Mouse (Mus musculus): ENCODE measurements around the gene Slc51a.

GRCm38 (mm10) chr16:32456761-32457160, 30.9 kb downstream of the Slc51a start:
- TF ChIP-seq POLR2A (IDR thresholded peaks at IDR 0.05; ENCODE audit: borderline replicate concordance, extremely low read depth, insufficient read depth, insufficient read length, poor library complexity, severe bottlenecking) (no peak), CTCF (IDR thresholded peaks at IDR 0.05; ENCODE audit: borderline replicate concordance, extremely low read depth, insufficient read depth, insufficient read length) (no peak)
